Mouse (Mus musculus): ENCODE measurements around the gene Grhl3.

Grhl3 gene

DNA sequence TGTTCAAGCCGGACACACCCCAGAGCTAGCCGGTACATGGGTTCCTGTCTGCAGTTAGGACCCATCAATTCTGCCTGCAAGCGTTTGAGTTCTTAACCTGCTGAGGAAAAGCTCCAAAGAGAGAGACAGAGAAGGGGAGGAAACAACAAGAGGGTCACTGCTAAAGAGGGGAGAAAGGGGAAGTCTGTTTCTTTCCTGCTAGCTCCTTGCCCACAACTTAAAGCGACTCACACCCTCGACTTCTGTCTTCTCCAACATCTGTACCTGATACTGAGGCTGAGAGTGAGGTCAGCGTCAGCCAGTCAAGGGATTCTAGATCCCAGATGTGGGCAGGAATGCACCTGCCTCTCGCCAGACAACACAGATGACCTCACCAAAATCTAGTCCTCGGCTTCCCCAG, 1.2 kb downstream of the Grhl3 start:
- DNase-seq = no peak

DNA sequence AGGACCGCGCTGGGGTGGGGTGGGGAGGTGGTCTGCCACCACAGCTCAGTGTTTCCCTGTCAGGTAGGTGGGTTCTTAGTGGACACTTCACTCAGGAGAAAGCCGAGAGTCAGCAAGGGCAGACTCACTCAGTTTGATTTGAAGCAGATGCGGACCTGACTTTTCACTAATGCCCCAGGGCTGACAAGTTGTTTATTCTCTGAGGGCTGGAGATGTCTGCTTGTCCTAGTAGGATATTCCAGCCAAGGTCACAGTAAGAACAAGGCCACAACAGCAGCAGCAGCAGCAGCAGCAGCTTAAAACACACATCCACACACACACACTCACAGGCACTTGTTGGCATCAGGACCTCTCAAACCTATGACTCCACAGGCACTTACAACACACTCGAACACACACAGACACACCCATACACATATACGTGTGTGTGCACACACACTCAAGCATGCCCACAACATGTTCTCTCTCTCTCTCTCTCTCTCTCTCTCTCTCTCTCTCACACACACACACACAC, 2.3 kb downstream of the Grhl3 start:
- no peak for DNase-seq

- peak; percentile 68 to 69 for DNase-seq
These were observed 3.0 kb downstream of the Grhl3 start for GRCm38 (mm10) chr4:135570152-135571036.

GRCm38 (mm10) chr4:135569201-135569600, 4.2 kb downstream of the Grhl3 start:
- DNase-seq = peak; percentile 29 to 40

- no peak for DNase-seq
These were observed 5.9 kb downstream of the Grhl3 start for GRCm38 (mm10) chr4:135567484-135567883.

DNA sequence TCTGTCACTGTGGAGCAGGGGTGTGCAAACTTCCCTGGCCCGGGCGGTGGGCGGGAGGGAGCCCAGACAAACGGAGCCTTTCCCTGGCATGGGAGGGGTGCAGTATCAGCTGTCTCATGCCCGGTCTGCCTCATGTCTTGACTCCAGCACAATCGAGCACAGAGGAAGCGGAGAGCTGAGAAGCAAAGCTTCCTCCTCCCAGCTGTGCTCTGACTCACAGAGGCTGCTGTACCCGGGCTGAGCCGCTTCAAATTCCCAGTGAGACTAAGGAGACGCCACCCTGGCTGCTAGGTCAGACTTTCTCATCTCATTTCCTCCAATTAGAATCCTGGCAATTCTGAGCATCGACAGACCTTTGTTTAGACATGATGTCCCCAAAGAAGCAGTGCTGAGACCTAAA, 6.4 kb downstream of the Grhl3 start:
- DNase-seq = no peak

DNA sequence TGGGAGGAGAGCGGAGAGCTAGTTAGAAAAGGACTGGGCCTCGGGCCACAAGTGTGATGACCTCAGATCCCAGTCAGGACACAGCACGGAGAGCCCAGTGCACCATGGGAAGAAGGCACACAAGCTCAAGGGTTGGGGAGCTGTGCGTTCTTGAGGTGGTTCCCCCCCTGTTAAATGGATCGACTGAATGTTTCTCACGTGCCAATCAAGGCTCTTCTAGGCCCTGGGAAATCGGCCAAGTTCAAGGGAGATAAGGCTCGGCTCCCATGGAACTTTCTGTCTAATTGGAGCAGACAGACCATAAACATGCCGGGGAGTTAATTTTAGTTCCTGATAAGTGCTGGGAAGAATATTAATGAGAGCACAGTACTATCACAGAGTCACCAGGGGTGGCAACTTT, 8.0 kb downstream of the Grhl3 start:
- no peak for DNase-seq

DNA sequence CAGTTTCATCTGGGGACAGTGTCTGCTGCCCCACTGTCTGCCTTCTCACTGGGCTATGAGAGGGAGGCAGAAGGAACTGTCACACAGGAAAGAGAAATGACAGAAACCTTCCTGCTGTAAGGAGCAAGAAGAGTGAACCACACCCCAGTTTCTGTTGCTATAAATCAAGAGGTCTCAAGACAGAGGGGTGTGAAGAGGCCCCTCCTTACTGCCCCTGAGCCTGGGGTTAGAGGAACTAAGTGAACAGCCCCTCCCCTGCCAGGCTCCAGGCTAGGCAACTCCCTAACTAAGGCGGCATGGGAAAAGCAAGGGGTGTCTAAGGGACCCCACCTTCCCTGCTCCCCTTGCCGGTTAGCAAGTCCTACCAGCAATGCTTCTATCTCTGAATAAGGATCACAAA, 9.6 kb downstream of the Grhl3 start:
- DNase-seq = no peak

- no peak for DNase-seq
These were observed 24.1 kb downstream of the Grhl3 start for GRCm38 (mm10) chr4:135549323-135549722.

- DNase-seq = no peak
These were observed 24.8 kb downstream of the Grhl3 start for GRCm38 (mm10) chr4:135548521-135549077.

DNA sequence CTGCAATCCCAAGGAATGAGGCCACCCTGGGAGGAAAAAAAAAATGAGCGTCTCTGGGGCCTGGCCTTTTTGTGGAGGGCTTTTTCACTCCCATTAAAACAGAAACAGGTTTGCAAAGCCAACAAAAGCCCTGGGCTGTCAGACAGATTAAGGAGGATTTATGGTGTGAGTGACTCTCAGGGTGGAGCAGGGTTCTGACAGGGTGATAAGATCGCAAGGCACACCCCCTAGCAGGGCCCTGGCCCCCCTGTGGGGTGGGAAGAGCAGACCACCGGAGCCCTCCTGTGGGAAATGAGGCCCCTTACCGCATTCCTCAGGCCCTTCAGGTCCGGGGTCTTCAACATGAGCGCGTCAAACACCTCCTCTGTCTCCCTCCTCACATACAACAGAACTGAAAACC, 25.3 kb downstream of the Grhl3 start:
- DNase-seq = no peak

GRCm38 (mm10) chr4:135547551-135547950, 25.9 kb downstream of the Grhl3 start:
- no peak for DNase-seq

DNA sequence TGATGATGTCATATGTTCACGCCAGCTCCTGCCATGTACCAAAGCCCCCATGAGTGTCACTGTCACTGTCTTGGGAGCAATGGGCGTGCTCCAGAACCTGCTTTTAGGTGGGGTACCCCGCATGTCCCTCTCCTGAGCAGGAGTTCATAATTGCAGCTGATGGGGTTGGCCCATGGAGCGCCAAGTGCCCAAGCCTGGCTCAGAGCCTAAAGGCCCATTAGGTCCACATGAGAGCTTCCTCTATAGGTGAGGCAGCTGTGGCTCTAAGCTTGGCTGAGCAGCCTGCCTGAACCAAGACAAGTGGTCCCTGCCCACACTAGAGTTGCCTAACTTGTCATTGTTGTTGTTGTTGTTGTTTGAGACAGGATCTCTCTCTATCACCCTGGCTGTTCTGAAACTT, 26.6 kb downstream of the Grhl3 start:
- no peak for DNase-seq

DNA sequence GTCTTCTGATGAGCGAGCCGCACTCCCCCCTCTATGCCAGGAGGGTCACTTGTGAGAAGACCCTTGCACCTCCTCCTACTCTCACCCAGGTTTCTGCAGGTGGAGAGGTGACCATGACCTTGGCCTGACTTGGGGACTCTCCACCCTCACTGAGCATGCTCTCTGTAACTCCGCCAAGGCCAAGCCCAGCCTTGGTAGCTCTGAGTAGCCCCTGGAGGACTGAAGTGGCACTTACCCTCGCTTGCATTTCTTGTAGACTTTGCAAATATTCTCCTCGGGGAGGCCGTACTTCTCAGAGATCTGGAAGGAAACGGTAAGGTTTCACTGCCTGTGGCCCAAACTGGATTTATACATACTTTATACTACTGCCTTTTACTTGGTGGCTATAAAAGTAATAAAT, 27.4 kb downstream of the Grhl3 start:
- no peak for DNase-seq

DNA sequence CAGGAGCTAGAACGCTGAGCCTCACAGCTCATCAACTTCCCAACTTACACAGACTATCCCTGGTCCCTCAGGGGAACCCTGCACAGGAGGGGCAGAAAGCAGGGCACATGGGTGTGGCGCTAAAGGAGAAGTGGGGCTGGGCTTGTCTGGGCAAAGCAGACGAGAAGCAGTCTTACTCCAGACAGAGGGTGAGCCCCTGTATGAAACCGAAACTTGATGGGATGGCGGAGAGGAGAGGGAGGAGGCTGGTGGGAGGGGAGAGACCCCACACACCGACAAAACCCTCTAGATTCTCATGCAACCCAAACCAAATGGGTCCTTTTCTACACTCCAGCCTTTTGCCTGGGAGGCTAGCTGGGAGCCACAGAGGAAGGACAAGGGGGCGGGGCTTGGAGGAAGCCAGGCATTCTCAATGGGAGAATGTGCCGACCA, 28.3 kb downstream of the Grhl3 start:
- peak in 1 of 2 experiments; percentile 20 for DNase-seq

DNA sequence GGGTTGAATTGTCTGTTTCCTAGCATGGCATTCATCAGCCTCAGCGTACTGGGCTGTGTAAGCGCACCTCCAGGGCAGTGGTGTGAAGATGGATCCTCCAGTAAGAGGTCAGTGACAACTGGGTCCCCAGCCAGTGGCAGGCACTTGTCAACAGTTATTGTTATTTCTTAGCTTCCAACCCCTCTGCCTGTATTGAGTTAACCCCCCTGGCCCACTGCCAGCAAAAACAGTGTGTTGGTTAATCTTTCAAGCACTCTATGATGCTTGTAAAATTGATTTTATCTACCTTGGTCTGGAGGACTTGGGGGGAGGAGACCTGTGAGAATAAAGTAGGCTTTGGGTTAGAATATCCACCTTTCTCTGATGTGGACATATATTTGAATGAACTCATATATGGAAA, 29.1 kb downstream of the Grhl3 start:
- DNase-seq = no peak

DNA sequence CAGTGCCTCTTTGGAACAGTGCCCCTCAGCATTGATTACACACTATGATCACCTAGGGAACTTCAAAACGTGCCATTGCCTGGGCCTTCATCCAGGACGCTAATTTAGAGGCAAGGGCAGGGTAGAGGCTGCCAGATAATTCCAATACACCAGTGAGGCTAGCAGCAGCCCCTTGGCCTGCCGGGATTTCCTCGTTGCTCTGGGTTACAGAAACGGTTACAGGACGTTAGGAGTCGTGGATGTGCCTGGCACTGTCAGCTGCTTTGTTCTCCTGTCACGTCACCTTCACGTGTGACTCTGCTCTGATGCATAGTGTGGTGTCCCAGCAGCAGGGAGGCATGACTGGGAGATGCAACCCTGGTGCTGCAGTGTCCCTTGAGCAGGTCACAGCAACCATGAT, 33.4 kb downstream of the Grhl3 start:
- DNase-seq = no peak

DNA sequence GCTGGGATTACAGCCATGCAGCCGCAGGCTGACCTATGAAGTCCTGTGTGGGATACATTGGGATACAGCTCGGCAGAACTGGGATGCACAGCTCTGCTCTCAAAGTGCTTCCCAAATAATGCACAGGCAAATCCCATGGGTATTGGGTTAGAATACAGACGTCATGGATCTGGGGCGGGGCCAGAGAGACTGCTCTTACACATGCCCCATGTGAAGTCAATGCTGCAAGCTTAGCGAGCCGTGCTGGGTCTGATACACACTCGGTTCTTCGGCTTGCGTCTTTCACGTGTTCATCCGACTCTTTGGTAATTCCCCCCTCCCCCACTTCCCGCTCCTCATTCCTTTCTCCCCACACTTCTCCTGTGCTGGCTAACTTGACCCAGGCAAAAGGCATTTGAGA, 34.4 kb downstream of the Grhl3 start:
- no peak for DNase-seq

GRCm38 (mm10) chr4:135535021-135535420, 38.4 kb downstream of the Grhl3 start:
- DNase-seq = no peak

DNA sequence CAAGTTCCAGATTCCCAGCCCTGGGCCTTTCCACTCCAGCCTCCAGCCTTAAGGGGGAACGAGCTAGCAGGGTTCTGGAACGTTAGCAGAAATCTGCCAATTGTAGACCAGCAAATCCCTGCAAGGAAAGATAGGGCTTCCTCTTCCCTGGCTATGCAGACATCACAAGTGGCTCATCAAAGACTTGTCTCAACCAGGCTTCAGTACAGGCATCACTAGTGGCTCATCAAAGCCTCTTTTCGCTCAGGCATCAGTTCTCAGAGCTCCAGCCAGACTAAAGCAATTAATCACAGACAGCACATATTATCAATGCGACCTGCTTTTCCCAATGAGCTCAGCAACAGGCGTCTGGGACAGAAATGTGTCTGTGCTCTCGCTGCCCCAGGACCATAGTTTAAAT, 40.4 kb downstream of the Grhl3 start:
- DNase-seq = no peak

DNA sequence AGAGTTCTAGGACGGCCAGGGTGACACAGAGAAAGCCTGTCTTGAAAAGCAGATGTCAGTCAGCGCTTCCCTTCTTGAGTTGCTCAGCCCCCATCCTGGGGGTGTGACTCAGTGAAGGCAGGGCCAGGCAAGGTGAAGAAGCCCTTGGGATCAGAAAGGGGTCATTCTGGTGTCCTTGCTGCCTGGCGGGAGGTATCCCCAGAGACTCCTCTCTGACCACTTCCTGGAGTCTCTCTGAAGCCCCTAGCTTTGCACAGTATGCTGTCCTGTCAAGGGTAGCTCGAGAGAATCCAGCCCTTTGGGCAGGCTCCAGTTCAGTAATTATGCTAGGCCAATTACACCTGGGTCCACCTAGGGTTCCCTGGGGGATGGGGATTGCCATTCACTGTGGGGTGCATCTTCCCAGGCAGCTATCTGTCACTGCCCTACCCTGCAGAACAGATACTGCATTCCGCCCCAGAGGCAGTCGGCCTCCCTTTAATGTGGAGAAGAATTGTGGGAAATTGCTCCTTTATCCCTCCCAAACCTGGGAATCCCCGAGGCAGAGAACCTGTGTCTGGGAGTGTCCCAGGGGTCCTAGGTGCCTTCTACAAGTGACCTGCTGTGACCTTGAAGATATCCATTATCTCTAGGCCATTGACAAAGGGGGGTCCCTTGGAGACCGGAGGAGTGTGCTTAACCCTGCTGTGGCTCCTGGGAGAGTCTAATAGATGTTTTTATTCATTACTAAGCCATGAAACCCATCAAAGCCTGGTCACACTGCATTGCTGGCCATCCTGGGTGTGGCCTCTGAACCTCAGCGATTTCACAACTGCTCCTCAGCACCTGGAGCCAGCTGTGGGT, 41.4 kb downstream of the Grhl3 start:
- DNase-seq = no peak

- DNase-seq = no peak
These were observed 42.2 kb downstream of the Grhl3 start for GRCm38 (mm10) chr4:135531236-135531635.

- no peak for DNase-seq
These were observed 43.2 kb downstream of the Grhl3 start for GRCm38 (mm10) chr4:135530270-135530669.

Measured in thymus, postnatal 36 days (tissue).